Mouse (Mus musculus) right cerebral cortex, postnatal 14 days (tissue): ENCODE results near the gene Sntg2.
A peak's percentile ranks its signal among the peaks of the same experiment; 100 is the strongest.

Experiments
- DNase-seq: peaks from one replicate; pipeline ENCODE4 v3.0.0; 2022

Sntg2 gene

DNA sequence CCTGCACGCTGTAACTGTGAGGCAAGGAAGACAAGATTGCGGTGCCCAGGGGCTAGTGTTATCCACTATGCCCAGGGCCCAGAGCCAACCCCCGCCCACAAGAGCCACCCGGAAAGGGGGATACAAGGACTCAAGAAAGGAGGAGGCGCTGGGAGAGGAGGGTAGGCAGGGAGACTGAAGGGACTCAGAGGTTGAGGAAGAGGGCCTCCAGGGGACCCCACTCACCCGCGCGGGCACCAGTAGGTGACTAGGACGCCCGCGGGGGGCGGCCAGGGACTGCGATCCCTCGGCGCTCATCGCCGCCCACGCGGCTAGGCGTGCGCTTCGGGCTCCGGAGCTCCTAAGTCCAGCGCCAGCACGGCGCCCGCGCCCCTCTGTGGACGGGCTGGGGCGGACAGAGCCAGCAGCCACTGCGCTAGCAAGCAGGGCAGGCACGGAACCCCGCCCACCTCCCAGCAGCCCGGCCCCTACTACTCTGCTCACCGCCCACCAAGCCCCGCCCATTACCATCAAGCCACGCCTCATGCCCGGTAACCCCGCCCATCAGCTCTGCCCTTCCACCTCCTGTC is at the start of gene Sntg2:
Sntg2 (minus strand) TSS at position 443 of the 569 bp plus-strand sequence.
- peak; percentile 73 for DNase-seq

DNA sequence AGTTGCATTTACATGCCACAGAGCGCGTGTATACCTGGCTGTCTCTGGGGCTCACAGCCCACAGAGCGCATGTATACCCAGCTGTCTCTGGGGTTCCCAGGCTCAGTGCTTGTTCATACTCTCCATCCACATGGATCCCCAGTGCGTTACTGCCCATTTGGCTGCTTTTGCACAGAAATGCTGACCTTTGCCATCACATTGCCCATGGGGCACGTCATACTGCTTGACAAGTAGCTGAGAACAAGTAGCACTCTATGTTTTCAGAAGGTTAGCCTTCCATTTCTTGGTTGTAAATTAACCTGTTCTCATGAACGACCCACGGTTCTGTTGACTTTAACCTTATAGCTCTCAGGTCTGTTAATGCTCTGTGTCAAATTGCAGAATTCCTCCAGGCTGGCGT is 43.4 kb upstream of the Sntg2 start:
- DNase-seq: no peak

DNA sequence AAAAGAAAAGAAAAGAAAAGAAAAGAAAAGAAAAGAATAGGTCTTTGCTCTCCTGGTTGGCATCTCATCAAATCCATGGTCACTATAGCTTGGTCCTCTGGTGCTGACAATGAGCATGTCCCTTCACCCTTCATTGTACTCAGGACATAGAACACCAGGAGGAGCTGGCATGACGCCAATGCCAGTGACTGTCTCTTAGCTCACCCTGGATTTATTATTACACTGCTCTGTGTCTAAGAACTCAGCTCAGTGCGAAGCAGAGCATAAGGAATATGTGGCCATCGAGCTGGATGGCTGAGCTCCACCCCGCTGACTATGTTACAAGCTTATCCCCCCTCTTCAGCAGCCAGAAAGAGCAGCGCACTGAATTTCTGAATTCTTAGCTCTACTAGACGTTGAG is 42.8 kb upstream of the Sntg2 start:
- DNase-seq: no peak

DNA sequence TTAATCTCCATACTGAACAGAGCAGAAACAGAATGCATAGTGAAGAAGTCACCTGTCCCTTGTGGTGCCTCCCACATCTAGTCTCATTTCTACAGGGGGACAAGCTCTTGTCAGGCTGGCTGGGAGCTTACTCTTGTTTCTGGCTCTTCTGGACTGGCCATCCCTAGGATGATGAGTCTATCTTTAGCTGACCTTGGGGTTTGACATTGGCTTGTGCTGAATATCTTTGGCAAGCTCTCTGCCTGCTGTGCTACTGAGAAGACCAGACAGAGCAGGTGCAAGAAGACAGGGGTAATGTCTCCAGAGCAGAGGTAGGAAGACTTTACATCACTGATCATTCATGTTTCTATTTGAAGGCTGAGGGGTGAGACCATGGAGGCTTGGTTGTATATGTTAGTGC is 29.5 kb upstream of the Sntg2 start:
- DNase-seq: no peak

DNA sequence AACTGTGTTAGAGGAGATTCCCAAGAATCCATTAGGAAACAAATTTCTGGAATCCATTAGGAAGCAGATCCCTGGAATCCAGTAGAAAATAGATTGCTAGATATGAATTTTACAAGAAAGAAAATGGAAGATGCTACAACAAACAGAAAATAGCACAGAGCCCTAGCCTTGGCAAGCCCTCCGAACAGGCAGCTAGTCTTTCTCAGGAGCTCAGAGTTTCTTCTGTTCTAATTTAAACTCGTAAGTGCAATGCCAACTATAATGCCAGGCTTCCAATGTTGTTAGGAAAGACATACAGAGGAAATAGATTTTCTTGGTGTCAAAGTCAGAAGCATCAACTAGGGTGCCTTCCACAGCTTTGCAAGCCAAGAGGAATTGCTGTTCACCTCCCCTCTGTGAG is 27.4 kb upstream of the Sntg2 start:
- DNase-seq: no peak

DNA sequence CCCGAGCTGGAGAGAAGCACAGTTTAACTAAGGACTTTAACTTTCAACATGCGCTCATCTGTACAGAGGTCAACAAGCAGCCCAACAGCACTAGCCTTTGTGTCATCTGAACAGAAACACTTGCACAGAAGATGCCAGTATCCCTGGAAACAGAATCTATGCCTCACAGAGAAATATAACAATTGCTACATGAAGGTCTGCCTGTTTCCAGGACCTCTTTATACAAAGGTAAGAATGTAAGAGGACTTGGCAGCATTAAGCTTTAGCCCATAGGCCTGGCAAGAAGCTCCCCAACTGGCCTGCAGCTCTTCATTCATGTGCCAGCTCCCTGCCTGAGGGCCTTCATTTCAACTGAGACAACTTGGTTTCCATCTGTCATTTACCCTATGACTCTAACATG is 26.9 kb upstream of the Sntg2 start:
- DNase-seq: no peak

DNA sequence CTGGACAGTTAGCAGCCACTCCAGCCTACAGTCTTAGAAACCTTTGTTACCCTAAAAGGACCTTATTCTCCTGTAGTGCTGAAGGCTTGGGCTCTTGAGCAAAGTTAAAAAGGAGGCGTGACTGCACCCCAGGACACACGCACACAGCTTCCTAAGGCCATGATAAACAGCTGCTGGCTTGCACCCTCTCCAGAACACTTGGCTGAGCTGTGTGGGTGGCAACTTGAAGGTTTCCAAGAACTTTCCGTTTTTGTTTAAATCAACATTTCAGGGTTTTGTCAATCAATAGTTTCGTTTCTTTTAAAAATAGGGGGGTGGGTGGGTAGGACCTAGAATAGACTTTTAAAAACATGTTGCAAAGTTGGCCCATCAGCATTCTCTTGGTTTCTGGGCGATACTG is 882 bp downstream of the Sntg2 start:
- DNase-seq: no peak

DNA sequence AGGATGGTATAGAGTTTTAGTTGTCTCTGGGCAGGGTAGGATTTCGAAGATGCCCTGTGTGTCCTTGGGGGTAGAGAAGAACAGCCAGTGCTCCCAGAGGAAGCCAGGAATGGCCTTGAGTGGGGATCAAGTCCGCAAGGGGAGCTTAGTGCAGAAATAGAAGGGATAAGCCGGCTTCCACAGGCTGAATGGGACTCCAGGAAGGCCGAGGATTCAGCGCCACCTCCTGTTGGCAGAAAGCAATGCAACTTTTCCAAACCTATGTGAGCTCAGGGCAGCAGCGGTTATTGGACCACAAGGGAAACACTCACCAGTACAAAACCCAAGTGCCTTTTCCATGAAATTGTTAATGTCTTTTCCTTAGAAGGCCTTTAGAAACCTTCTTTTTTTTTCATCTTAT is 3.4 kb downstream of the Sntg2 start:
- DNase-seq: peak; percentile 85

DNA sequence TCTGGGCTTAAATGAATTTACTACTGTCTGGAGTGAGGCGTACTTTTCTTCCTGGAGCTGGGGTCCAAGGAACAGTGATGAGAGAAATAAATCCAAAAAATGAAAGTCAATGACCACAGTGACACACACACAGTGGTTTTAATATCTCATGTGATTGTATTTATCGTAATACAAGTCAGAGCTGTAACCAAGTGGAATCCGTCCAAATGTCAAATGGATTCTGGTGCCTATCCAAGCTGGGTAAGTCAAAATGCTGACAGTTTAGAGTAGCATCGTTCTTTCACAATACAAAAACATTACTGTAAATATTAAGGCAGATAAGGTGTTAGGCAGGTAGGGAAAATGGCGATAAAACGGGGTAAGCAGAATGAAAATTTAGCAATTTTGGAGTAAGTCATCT is 4.0 kb downstream of the Sntg2 start:
- no peak for DNase-seq

DNA sequence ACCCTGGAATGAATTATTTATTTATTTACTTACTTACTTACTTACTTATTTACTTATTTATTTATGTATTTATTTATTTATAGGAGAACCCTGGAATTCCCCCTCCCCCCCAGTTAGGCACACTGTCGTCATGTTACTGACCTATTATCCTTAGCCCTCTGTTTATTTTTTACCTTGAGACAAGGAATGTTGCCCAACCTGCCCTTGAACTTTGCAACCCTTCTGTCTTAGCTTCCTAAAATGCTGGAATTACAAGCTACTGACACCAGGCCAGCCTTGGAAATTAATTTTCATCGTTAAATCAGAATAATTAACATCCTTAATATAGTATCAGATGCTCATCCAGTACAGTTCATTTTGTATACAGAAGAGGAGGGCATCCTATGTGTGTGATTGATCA is 10.9 kb downstream of the Sntg2 start:
- no peak for DNase-seq

DNA sequence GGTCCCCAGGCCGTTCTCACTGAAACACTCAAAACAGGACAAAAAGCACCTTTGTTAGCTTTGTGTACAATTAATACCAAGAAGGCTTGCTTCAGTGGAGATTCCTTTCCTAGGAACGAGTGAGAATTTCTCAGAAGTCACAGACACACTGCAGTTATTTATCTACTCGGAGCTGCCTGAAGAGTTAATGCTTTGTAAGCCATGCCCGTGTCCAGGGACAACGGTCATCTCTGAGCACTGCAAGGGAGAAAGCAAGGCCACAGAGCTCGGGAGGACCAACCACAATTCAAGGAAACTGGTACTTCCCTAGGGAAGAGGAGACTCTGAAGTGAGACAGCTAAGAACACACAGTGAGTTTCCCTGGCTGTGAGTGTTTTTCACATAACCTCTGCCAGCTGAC is 15.5 kb downstream of the Sntg2 start:
- no peak for DNase-seq

DNA sequence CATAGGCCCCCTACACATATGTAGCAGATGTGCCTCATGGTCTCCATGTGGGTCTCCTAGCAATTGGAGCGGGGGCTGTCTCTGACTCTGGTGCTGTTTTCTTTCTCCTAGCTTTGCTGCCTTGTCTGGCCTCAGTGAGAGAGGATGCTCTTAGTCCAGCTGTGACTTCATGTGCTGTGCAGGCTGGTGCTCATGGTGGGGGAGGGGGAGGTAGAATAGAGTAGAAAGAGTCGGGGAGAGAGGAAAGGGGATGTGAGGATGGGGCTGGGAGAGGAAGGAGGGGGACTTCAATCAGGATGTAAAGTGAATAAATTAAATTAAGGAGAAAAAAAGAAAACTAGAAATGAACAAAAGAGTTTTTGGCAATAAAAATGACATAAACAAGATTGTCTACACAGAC is 20.8 kb downstream of the Sntg2 start:
- DNase-seq: no peak

DNA sequence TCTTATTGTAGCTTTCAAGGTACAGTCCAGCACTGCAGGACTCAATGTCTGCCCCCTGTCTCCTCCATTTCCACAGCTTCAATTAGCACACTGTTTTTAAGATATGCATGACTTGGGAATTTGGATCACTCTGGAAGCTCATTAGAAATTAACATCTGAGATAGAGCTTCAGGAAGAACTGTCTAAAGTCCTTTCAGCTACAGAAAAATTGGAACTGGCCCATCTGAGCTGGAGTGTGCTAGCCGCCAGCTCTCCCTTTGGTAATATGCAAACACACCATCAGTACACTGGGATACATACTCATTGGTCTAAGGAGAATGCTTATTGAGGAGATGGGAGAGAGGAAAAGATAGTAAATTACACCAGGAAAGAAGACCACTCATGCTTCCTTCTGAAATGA is 25.1 kb downstream of the Sntg2 start:
- no peak for DNase-seq

DNA sequence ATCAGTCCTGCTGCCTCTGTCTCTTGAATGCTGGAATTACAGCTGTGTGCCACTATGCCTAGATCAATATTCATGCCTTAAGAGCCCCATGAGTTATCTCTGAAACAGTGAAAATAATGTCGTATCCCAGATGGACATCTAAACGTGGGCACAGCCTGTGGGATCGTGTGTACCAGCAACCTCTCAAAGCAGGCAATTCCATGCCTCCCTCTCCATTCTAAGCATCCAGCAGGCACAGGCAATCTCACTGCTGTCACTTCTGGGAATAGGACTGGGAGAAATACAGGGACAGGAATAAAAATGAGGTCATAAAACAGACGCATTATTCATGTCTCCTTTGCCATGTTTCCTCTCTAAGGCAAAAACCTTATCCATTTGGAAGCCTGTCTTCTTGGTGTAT is 25.9 kb downstream of the Sntg2 start:
- DNase-seq: no peak

DNA sequence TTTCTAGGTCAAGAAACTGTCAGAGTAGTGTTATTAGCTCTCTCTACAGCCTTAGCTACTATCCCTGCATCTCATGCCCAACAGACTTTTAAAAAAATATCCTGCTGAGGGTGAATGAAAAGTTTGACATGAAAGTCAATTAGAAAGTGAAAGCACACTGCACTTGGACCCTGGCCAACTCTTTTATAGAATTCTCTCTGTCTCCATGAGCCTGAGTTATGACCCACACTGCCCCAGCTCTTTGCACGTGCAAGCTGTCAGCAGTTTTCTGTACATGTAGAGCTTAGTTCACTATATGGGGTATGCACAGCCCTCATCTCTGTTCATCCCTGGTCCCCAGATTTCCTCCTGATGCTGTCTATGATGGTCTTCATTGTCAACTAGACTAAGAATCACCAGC is 28.4 kb downstream of the Sntg2 start:
- DNase-seq: no peak

DNA sequence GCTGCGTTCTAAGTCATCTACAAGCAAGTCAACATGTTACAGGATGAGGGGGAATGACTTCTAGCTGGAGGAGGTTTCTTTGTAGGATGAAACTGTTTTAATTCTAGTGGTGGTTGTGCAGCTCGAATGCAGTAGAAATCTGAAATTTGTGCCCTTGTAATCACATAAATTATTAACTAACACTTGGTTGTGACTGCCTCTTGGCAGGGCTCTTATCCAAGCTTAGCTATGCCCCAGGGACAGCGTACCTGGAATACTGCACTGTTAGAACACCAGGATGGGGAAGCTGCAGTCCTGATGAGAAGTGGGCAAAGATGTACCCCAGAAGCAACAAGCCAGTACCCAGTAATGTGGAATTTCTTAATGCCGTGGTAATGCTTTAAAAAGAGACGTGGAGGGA is 36.9 kb downstream of the Sntg2 start:
- no peak for DNase-seq

DNA sequence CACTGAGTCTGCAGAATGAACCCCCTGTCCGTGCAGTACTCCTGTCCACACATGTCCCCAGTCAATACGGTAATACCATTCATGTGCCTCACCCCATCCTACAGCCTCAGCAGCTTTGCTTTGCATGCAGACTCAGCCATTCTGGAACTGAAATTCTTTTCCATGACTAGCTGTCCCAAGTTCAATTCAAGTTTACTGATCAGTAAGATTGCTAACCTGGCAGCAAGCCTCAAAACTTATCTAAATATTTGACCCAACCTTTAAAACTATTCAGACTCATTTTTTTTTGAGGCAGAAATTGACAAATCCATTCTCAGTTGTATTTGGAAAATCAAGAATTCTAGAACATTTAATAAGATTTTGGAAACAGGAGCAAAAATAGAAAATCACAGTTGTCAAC is 38.7 kb downstream of the Sntg2 start:
- DNase-seq: no peak

DNA sequence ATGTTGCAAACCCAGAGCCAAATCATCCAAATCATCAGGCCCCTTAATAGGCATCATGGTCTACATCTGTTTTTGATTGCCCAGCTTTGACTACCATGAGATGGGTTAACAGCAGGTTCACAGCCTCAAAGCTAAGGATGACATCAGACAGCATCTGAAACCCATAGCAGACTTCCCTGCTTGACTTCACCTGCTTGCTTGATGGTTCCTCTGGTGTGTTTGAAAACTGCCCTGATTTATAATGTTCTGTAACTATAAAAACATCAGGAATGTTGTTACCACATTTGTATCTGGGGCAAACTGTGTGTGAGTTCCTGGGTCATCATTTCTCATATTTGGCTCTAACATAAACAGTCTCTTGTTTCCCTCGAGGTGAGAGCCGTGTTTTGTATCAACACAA is 55.2 kb downstream of the Sntg2 start:
- DNase-seq: no peak

DNA sequence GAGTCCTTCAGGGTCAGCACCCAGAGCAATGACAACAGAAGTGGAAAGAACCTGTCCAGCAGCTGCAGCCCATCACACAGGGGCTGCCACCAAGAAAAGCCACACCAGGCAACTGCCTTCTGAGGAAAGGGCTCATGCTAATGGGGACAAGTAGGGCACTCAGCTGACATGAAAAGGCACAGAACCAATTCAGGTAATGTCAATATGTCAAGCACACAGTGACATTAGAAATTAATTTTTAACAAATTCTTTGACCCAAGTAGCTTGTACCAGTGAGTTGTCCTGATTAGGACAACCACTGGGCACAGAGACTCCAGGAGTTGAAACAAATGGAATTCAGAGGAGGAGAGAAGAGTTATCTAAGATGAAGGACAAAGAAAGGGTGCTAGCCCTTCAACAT is 60.2 kb downstream of the Sntg2 start:
- DNase-seq: no peak

DNA sequence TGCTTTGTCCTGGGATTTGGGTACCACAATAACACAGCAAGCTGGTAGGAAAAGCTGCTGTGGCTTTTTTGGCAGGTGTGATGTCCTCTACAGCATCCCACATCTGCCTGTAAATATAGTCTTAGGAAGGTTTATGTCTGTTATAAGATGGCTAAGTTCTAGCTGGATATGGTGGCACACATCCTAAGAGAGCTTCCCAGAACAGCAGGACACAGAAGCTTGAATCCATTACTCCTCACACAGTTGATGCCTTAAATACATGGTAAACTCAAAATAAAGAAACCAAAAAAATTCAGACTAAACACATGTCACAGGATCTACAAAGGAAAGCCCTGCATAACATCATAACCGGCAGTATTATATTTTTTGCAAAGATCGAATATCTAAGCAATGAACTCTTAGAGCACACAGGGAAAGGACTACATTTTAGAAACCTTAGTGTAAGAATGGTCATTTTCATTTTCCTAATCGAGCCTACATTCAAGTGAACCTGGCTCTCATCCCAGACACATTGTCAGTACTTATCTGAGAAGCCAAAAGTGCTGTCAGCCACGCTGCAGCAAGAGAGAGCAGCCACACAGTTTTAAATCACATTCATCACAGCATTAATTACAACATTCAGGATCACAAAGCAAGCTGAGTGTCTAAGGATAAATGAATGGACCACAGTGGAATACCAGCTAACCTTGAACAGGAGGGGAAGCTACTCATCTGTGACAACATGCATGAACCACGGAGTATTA is 64.8 kb downstream of the Sntg2 start:
- DNase-seq: no peak

DNA sequence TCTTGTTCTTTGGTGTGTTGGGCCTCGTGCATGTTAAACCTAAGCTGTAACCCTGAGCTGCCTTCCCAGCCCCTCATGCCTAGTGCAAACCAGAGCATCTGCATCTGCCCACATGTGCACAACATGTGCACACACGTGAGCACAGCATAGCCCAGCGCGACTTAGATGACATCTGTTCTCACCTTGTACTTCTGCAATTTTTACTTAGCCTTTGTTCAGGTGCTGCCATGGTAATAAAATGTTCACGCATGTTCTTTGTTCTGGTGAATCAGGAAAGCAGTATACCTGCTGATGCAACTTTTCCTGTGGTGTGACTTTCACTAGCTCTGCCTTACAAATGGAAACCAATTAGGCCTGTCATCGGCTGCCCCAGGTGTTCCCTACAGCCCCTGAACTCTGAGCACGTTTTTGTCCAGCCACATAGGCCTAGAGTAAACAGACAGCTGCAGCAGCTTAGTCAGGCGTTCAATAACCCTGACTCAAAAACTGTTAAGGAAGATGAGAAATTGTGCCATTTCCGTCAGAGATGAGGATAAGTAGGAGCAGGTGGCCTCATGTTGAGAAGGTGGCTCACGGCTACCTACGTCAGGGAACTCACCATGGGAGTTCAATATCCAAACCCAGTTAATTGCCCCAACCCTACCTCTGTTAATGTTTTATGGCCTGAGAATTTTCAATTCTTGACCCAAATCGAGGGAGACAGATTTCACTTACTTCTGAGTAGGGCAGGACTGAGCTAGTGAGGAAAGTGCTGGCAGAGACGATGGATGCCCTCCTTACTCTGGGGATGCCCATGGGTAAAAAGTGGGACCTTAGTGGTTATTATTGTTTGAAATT is 80.2 kb downstream of the Sntg2 start:
- DNase-seq: no peak

DNA sequence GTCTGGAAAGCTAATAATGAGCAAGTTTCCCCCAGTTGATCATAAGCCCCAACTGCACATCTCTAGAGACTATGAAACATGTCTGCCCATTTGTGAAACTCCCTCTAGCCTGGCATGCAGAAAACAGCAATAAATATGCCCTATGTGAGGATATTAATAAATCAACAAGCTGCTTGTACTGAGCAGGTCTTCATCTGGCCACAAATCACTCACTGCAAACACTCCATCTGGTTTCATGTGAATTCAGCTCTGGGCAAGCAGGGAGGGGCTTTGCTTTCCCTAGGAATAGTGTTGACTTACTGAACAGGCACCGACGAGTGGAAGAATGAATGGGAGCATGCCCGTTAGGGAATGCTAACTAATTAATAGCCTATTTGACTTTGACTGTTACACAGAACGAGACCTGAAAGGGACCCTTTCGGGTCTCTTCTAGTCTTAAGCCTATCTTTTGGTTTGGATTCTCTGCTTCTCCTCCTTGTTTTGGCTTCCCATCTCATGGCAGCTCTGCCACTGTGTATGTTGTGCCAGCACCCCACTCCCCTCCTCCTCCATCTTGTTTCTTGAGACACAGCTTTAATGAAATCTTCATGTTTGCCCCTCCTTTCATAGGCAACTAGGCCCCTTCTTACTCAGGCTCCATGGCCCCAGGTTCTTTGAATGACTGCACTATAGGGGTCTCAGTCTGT is 86.1 kb downstream of the Sntg2 start:
- DNase-seq: no peak

DNA sequence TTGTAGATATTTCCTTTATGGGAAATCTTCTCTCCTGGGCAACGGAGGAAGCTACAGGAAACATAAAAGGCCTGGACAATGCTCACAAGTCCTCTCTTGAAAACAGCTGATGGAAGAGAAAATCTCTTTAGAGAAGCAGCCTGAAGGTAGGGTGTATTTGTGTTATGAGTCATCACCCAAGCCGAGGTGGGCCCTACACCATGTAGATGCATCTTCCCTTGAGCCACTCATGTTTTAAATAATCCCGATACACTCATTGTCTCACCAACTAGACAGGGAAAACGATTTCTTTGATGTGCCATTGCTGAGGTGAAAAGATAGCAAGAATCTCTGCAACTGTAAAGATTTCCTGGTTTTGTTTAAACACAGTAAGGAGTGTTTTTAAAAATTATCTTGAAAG is 89.4 kb downstream of the Sntg2 start:
- no peak for DNase-seq
